Mouse (Mus musculus): Measurements from ENCODE around the gene Dhx32. TPM values are rescaled to one million over a fixed set of nuclear protein-coding genes. Genes with fewer than 3 reads are reported as not detected.

The Dhx32 gene
- polyA plus RNA-seq, 1 experiment = not detected

GRCm38 (mm10) chr7:133762696-133763095, 19.8 kb downstream of the Dhx32 start:
- H3K4me1 ChIP-seq (ENCODE audit: control insufficient read depth, insufficient read depth, low read length) = peaks cover 27% of the 10 kb centered on the region

GRCm38 (mm10) chr7:133759611-133760353, 22.7 kb downstream of the Dhx32 start:
- Histone ChIP-seq H3K4me1 (ENCODE audit: control insufficient read depth, insufficient read depth, low read length) (peaks cover 22% of the 10 kb centered on the region), H3K27ac (ENCODE audit: insufficient read depth, low read depth, low read length) (peak overlapping the region; percentile 27; the same call in 1 of the 2 replicates), H3K4me3 (ENCODE audit: insufficient read depth, low read depth, low read length) (no peak overlapping the region)
- 42% methylated on average over 27 of the region's 27 CpGs for WGBS
- TF ChIP-seq CTCF (IDR thresholded peaks at IDR 0.05; ENCODE audit: insufficient read depth, low read depth, low read length) (no peak), POLR2A (IDR thresholded peaks at IDR 0.05; ENCODE audit: insufficient read depth, low read depth, low read length) (no peak)

More at GRCm38 (mm10) chr7:133762696-133763095, 19.8 kb downstream of the Dhx32 start:
- 78% methylated on average over 6 of the region's 6 CpGs for WGBS
- TF ChIP-seq POLR2A (IDR thresholded peaks at IDR 0.05; ENCODE audit: insufficient read depth, low read depth, low read length) (no peak), CTCF (IDR thresholded peaks at IDR 0.05; ENCODE audit: insufficient read depth, low read depth, low read length) (no peak)
- Histone ChIP-seq H3K4me3 (ENCODE audit: insufficient read depth, low read depth, low read length) (no peak overlapping the region), H3K27ac (ENCODE audit: insufficient read depth, low read depth, low read length) (no peak overlapping the region)

- H3K27ac ChIP-seq (ENCODE audit: insufficient read depth, low read depth, low read length) = no peak overlapping the region
- no peak overlapping the region for H3K4me3 ChIP-seq (ENCODE audit: insufficient read depth, low read depth, low read length)
- TF ChIP-seq CTCF (IDR thresholded peaks at IDR 0.05; ENCODE audit: insufficient read depth, low read depth, low read length) = no peak
- TF ChIP-seq POLR2A (IDR thresholded peaks at IDR 0.05; ENCODE audit: insufficient read depth, low read depth, low read length) = no peak
- H3K4me1 ChIP-seq (ENCODE audit: control insufficient read depth, insufficient read depth, low read length) = peaks cover 17% of the 10 kb centered on the region
- WGBS = 88% methylated on average over 5 of the region's 5 CpGs
Observed at GRCm38 (mm10) chr7:133758716-133759115, 23.8 kb downstream of the Dhx32 start.

- Histone ChIP-seq H3K4me1 (ENCODE audit: control insufficient read depth, insufficient read depth, low read length) (peaks cover 17% of the 10 kb centered on the region), H3K27ac (ENCODE audit: insufficient read depth, low read depth, low read length) (no peak overlapping the region), H3K4me3 (ENCODE audit: insufficient read depth, low read depth, low read length) (no peak overlapping the region)
- WGBS = 34% methylated on average over 5 of the region's 5 CpGs
- TF ChIP-seq CTCF (IDR thresholded peaks at IDR 0.05; ENCODE audit: insufficient read depth, low read depth, low read length) (no peak), POLR2A (IDR thresholded peaks at IDR 0.05; ENCODE audit: insufficient read depth, low read depth, low read length) (no peak)
Observed at GRCm38 (mm10) chr7:133757961-133758455, 24.5 kb downstream of the Dhx32 start.

GRCm38 (mm10) chr7:133751163-133751562, 31.4 kb downstream of the Dhx32 start:
- TF ChIP-seq POLR2A (IDR thresholded peaks at IDR 0.05; ENCODE audit: insufficient read depth, low read depth, low read length) = no peak
- TF ChIP-seq CTCF (IDR thresholded peaks at IDR 0.05; ENCODE audit: insufficient read depth, low read depth, low read length) = no peak
- Histone ChIP-seq H3K4me1 (ENCODE audit: control insufficient read depth, insufficient read depth, low read length) (peaks cover 31% of the 10 kb centered on the region), H3K27ac (ENCODE audit: insufficient read depth, low read depth, low read length) (peak overlapping the region; percentile 94), H3K4me3 (ENCODE audit: insufficient read depth, low read depth, low read length) (no peak overlapping the region)
- 32% methylated on average over 5 of the region's 5 CpGs for WGBS

DNA sequence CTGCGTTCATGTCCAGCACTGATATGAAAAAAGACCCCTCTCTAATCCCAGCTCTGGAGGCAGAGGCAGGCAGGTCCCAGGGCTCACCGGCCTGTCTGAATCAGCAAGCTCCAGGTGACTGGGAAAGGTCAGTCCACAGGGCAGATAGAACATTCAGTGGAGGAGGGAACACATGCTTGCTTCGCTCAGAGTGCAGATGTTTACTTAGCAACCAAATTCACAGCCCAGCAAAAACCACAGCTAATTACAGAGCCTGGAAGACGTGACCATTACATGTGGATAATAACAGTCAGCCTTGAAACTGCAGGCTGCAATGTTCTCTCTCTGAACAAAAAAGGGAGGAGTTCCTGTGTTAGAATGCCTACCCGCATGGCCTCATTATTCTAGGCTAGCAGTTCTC, 31.9 kb downstream of the Dhx32 start:
- WGBS = 28% methylated on average over 5 of the region's 5 CpGs

GRCm38 (mm10) chr7:133748753-133749152, 33.8 kb downstream of the Dhx32 start:
- H3K27ac ChIP-seq (ENCODE audit: insufficient read depth, low read depth, low read length) = peak overlapping the region; percentile 81
- no peak overlapping the region for H3K4me3 ChIP-seq (ENCODE audit: insufficient read depth, low read depth, low read length)
- H3K4me1 ChIP-seq (ENCODE audit: control insufficient read depth, insufficient read depth, low read length) = peaks cover 26% of the 10 kb centered on the region
- WGBS = 43% methylated on average over 14 of the region's 14 CpGs
- no peak for TF ChIP-seq CTCF (IDR thresholded peaks at IDR 0.05; ENCODE audit: insufficient read depth, low read depth, low read length)

More for the DNA sequence above, 31.9 kb downstream of the Dhx32 start:
- Histone ChIP-seq H3K27ac (ENCODE audit: insufficient read depth, low read depth, low read length) (peak overlapping the region; percentile 94), H3K4me3 (ENCODE audit: insufficient read depth, low read depth, low read length) (no peak overlapping the region), H3K4me1 (ENCODE audit: control insufficient read depth, insufficient read depth, low read length) (peaks cover 29% of the 10 kb centered on the region)
- TF ChIP-seq CTCF (IDR thresholded peaks at IDR 0.05; ENCODE audit: insufficient read depth, low read depth, low read length) (no peak), POLR2A (IDR thresholded peaks at IDR 0.05; ENCODE audit: insufficient read depth, low read depth, low read length) (no peak)

- H3K4me1 ChIP-seq (ENCODE audit: control insufficient read depth, insufficient read depth, low read length) = peaks cover 29% of the 10 kb centered on the region
- WGBS = 42% methylated on average over 8 of the region's 8 CpGs
- TF ChIP-seq CTCF (IDR thresholded peaks at IDR 0.05; ENCODE audit: insufficient read depth, low read depth, low read length) (no peak), POLR2A (IDR thresholded peaks at IDR 0.05; ENCODE audit: insufficient read depth, low read depth, low read length) (no peak)
- no peak overlapping the region for H3K4me3 ChIP-seq (ENCODE audit: insufficient read depth, low read depth, low read length)
- peak overlapping the region; percentile 81 for H3K27ac ChIP-seq (ENCODE audit: insufficient read depth, low read depth, low read length)
Observed at GRCm38 (mm10) chr7:133747372-133747771, 35.2 kb downstream of the Dhx32 start.

GRCm38 (mm10) chr7:133744701-133745100, 37.8 kb downstream of the Dhx32 start:
- peaks cover 33% of the 10 kb centered on the region for H3K4me1 ChIP-seq (ENCODE audit: control insufficient read depth, insufficient read depth, low read length)
- peak overlapping the region; percentile 77 for H3K27ac ChIP-seq (ENCODE audit: insufficient read depth, low read depth, low read length)
- WGBS = 18% methylated on average over 4 of the region's 4 CpGs
- no peak overlapping the region for H3K4me3 ChIP-seq (ENCODE audit: insufficient read depth, low read depth, low read length)
- no peak for TF ChIP-seq CTCF (IDR thresholded peaks at IDR 0.05; ENCODE audit: insufficient read depth, low read depth, low read length)
- TF ChIP-seq POLR2A (IDR thresholded peaks at IDR 0.05; ENCODE audit: insufficient read depth, low read depth, low read length) = no peak
